Mouse (Mus musculus): ENCODE data around the gene Tnfsf12.

Tnfsf12 gene

GRCm38 (mm10) chr11:69685526-69686148 is 10.0 kb downstream of the Tnfsf12 start, which contains the start of gene Tnfsf13:
Tnfsf13 (minus strand) TSS chr11:69685784.
- in situ Hi-C loops (cut with MboI; ENCODE audit: low pct_unique_long_range_greater_than_20kb in 1 of 2, low sequenced_read_pairs in 2 of 2, unreplicated experiment in 1 of 2), result no loop called here

- in situ Hi-C loops (cut with MboI; ENCODE audit: low pct_unique_long_range_greater_than_20kb in 1 of 2, low sequenced_read_pairs in 2 of 2, unreplicated experiment in 1 of 2), result loop anchor here (5.0 kb wide), 1 partner anchor 32 kb away; no protein-coding TSS in a partner anchor
These were observed 10.7 kb downstream of the Tnfsf12 start for GRCm38 (mm10) chr11:69684936-69685335.

GRCm38 (mm10) chr11:69684128-69684745 is 11.4 kb downstream of the Tnfsf12 start:
- in situ Hi-C loops (cut with MboI; ENCODE audit: low pct_unique_long_range_greater_than_20kb in 1 of 2, low sequenced_read_pairs in 2 of 2, unreplicated experiment in 1 of 2), result loop anchor here (5.0 kb wide), 1 partner anchor 33 kb away; no protein-coding TSS in a partner anchor

DNA sequence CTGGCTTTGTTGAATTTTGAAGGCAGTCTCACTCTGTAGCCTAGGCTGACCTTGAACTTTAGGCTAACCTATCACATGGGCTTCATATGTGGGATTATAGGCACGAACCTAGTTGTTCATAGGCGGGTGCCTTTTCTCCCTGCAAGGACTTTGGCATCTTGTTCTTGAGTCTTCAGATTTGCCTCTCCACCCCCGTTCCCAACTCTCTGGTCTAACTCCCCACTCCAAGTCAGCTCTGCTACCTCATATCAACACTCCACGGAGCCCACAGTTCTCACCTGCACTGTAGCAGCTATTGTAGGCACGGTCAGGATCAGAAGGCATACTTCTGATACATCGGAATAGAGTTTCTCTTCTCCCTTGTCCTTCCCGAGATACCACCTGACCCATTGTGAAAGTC is 12.1 kb downstream of the Tnfsf12 start:
- in situ Hi-C loops (cut with MboI; ENCODE audit: low pct_unique_long_range_greater_than_20kb in 1 of 2, low sequenced_read_pairs in 2 of 2, unreplicated experiment in 1 of 2), result loop anchor here (5.0 kb wide), 1 partner anchor 34 kb away; no protein-coding TSS in a partner anchor

GRCm38 (mm10) chr11:69682840-69683533 is 12.7 kb downstream of the Tnfsf12 start:
- in situ Hi-C loops (cut with MboI; ENCODE audit: low pct_unique_long_range_greater_than_20kb in 1 of 2, low sequenced_read_pairs in 2 of 2, unreplicated experiment in 1 of 2), result loop anchor here (5.0 kb wide), 1 partner anchor 34 kb away; no protein-coding TSS in a partner anchor

DNA sequence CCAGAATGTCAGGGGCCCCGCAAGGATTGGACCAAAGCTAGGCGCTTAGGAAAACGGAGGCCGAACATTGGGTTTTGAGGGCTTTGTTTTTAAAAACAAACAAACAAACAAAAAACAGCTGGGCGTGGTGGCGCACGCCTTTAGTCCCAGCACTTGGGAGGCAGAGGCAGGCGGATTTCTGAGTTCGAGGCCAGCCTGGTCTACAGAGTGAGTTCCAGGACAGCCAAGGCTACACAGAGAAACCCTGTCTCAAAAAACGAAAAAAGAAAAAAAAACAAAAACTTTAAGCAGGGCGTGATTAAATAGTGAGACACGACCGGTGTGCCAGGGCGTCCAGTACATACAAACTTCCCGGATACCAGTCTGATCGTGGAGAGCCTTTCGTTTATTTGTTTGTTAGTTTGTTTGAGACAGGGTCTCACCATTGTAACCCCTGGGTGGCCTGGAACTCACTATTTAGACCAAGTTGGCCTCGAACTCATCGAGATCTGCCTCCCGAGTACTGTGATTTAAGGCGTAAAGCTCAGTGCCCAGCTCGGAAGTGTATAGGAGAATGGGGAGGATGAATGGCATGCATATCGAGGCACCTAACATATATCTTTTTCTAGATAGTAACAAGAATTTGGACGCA is 13.3 kb downstream of the Tnfsf12 start:
- in situ Hi-C loops (cut with MboI; ENCODE audit: low pct_unique_long_range_greater_than_20kb in 1 of 2, low sequenced_read_pairs in 2 of 2, unreplicated experiment in 1 of 2), result loop anchor here (5.0 kb wide), 1 partner anchor 35 kb away; no protein-coding TSS in a partner anchor

DNA sequence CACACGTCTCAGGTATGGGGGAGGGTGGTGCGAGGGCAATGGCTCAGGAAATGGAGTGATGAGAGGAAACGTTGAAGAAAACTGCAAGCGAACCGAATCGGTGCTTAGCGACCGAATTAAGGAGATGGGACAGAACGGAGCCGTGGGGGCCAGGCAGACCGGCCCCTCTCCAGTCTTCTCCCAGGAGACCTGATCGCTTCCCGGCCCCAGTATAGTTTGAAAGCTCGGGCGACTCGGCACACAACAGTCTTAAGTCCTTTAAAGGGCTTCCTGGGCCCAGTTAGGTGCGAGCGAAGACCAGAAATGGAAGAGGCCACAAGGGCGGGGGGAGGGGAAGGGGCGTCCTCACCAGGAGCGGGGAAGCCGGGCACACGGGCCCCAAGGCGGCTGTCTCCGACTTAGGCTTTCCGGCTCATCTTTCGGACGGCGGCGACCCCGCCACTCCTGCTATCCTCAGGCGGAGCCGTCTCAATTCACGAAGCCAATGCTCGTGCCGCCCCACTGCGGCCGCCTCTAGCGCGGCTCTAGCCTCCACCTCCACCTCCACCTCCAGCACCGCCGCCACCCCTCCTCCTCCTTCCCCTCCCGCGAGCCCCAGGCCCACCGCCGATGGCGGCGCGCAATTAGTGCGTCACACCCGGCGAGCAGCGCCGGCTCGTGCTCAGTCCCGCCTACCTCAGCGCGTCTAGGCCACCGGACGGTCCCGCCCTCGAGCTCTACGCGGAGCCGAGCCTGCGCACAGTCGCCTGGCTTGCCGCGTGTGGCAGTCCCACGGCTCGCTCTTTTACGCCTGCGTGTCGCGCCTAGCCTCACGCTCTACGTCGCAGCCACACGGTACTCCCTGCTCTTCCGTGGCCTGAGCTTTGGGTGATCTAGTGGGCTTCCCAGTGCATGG is 14.1 kb downstream of the Tnfsf12 start, which contains the start of gene Senp3:
Gene Senp3, minus strand, starts transcription at position 771 of the 895 bp plus-strand sequence.
- in situ Hi-C loops (cut with MboI; ENCODE audit: low pct_unique_long_range_greater_than_20kb in 1 of 2, low sequenced_read_pairs in 2 of 2, unreplicated experiment in 1 of 2), result loop anchor here (5.0 kb wide), 1 partner anchor 36 kb away; no protein-coding TSS in a partner anchor

DNA sequence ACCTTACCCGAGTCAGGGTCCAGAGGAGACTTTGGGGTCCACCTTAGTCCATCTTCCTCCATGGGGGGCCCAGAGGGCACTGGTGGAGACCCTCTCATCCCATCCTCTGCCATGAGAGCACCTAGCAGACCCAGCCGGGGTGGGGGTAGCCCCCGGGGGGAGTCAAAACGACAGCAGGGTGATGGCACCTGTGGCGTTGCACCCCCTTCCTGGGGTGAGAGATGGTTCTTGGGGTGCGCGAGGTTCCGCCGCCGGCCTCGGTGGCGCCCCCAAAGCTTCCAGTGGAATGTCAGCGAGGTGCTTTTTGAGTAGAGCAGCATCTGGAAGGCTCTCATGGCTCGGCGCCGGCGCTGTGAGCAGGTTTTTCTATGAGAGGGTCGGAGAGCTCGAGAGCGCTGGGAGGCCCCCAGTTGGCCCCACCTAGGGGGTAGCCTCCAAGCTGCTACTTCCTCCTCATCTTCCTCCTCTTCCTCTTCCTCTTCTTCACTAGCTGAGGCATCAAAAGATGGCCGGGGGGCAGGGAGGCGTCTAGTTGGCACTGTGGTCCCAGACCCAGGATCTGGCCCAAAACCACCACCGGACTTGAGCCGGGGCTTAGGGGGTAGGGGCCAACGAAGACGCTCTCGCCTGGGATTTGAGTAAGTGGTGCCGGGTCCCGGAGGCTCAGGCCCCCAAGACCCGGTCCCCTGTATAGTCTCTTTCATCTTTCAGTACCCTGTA is 15.4 kb downstream of the Tnfsf12 start:
- in situ Hi-C loops (cut with MboI; ENCODE audit: low pct_unique_long_range_greater_than_20kb in 1 of 2, low sequenced_read_pairs in 2 of 2, unreplicated experiment in 1 of 2), result loop anchor here (5.0 kb wide), 1 partner anchor 37 kb away; no protein-coding TSS in a partner anchor

DNA sequence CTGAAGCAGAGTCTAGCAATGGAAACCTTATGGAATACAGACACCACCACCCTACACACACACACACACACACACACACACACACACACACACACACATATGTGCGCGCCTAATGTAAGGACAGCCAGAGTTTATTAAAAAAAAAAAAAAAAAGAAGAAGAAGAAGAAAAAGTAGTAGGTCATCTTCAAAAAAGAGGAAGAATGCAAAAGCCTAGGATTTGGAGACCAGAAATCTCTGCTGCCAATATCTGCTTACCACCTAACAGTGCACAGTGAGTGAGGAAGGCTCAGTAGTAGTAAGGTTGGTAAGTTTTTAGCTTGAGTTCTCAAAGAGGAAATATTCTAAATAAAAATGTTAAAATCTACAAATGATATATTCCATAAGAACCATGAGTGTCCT is 16.5 kb downstream of the Tnfsf12 start:
- in situ Hi-C loops (cut with MboI; ENCODE audit: low pct_unique_long_range_greater_than_20kb in 1 of 2, low sequenced_read_pairs in 2 of 2, unreplicated experiment in 1 of 2), result no loop called here

DNA sequence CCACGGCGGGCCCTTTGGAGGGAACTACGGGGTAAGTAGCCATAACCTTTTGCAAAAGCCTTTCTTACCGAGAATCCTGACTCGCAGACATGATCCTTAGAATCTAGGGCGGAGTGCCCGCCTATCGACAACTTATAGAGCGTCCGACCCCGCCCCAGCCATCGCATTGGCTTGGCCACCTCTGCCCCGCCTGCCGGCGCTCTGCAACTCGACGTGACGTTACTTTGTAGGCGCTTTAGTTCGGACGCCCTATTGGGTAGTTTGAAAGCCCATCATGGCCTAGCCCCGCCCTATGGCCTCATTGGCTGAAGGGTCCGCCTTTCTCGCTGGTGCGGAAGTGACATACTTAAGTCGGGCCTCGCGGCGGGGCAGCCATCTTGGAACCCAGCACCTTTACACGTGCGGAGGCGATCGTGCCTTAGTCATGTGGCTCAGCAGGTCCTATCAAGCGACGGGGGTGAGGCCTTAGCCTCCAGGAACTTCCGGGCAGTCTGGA is 23.4 kb downstream of the Tnfsf12 start, which contains the start of gene Eif4a1:
Gene Eif4a1, minus strand, starts transcription at position 213 of the 496 bp plus-strand sequence.
- in situ Hi-C loops (cut with MboI; ENCODE audit: low pct_unique_long_range_greater_than_20kb in 1 of 2, low sequenced_read_pairs in 2 of 2, unreplicated experiment in 1 of 2), result no loop called here

GRCm38 (mm10) chr11:69671726-69672124 is 23.9 kb downstream of the Tnfsf12 start:
- in situ Hi-C loops (cut with MboI; ENCODE audit: low pct_unique_long_range_greater_than_20kb in 1 of 2, low sequenced_read_pairs in 2 of 2, unreplicated experiment in 1 of 2), result no loop called here

DNA sequence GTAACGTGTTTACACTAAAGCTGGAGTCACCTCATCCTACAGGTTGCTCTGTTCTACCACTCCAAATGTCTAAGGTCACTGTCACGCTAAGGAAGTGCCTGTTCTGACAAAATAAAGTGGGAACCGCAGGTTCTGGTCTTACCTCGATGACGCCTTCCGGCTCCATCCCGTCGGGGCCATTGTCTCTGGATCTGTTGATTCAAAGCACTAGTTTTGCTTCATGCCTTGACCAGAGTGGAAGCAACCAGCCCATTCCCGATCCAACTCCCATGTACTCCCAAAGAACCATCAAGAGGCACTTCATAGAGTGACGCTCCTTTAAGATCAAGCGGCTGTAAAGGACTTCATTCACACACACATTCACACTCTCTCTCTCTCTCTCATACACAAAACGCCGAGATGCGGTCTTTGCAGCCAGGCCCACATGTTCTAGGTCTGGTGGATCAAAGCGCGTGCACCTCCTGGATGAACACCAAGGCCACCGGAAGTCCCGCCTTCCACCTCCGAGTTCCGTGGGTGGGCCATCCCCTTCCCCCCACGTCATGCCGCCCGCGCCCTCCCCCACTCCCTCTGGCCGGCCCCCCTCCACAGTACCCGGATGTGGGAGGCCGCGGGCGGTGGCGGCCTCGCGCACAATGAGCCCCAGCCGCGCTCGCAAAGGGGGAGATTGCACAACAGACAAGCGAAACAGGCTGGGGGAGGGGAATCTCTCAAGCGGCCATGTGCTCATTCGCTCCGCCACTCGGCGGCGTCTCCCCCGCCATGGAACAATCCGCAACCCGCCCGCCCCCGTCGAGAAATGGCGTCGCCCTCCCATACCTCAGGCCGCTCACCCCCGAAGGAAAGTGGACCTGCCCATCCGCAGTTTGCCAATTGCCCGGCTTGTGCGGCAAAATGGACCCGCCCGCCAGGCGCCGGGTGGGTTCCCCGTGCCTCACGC is 24.6 kb downstream of the Tnfsf12 start:
- in situ Hi-C loops (cut with MboI; ENCODE audit: low pct_unique_long_range_greater_than_20kb in 1 of 2, low sequenced_read_pairs in 2 of 2, unreplicated experiment in 1 of 2), result no loop called here

DNA sequence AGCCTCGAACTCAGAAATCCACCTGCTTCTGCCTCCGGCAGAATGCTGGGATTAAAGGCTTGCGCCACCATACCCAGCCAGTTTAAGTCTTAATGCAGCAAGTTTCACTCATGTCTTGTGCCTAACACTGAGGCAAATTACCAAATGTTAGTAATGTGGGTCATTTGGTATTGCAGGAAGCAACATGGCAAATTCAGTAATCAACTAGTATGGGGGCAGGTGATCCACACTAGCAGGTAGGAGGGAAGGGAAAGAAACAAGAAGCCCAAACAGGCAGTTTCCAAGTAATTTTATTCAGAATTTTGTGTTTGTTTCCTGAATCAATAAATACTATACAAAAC is 29.0 kb downstream of the Tnfsf12 start:
- in situ Hi-C loops (cut with MboI; ENCODE audit: low pct_unique_long_range_greater_than_20kb in 1 of 2, low sequenced_read_pairs in 2 of 2, unreplicated experiment in 1 of 2), result no loop called here

GRCm38 (mm10) chr11:69665961-69666664 is 29.5 kb downstream of the Tnfsf12 start, which contains the start of gene Cd68:
Cd68 (minus strand) TSS chr11:69666153.
- in situ Hi-C loops (cut with MboI; ENCODE audit: low pct_unique_long_range_greater_than_20kb in 1 of 2, low sequenced_read_pairs in 2 of 2, unreplicated experiment in 1 of 2), result no loop called here

GRCm38 (mm10) chr11:69665457-69665960 is 30.1 kb downstream of the Tnfsf12 start:
- in situ Hi-C loops (cut with MboI; ENCODE audit: low pct_unique_long_range_greater_than_20kb in 1 of 2, low sequenced_read_pairs in 2 of 2, unreplicated experiment in 1 of 2), result no loop called here

All from mouse embryonic stem cell (cell line).